ENCODE assay signal across 10 mouse cellular contexts in the genomic region with DNA sequence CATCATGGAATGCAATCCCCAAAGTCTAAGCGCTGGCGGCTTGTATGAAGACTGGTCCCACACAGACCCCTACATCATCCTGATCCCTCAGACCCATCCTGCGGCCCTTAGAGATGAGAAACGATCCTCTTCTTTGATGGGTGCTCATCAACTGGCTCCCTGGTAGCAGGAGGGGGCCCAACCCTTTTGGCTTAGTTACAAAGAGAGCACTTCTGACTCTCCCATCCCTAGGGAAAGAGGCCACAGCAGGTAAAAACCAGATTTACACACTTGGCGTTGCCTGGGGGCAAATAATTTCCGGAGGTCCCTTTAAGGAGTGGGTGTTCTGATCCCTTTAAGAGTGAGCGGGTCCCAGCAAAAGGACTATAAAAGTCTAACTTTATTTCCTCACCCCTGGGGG. TPM values are rescaled to one million over a fixed set of nuclear protein-coding genes. Genes with fewer than 3 reads are reported as not detected.
DNase-seq lines count a peak whose midpoint lies in the region; ATAC-seq lines count a peak whose summit lies in the region.
"Had no signal": no experiment of that assay in that cellular context is flagged by ENCODE, and none has a peak within 500 bp of the region (broad histone marks: within the 10 kb centered on the region; RNA-seq: fewer than 3 reads in every experiment).

No protein-coding gene starts in this region.

- H3K36me3 ChIP-seq in liver, embryonic 11.5 days (ENCODE audit: control insufficient read depth, insufficient read depth, low read length), result no peaks in the 10 kb centered on the region
- H3K36me3 ChIP-seq in embryonic facial prominence, embryonic 15.5 days, result no peaks in the 10 kb centered on the region
- no peaks in the 10 kb centered on the region for H3K36me3 ChIP-seq in intestine, embryonic 16.5 days (ENCODE audit: control insufficient read depth, insufficient read depth, low read length)
- H3K36me3 ChIP-seq in neural tube, embryonic 13.5 days, result no peaks in the 10 kb centered on the region

- peaks cover 31% of the 10 kb centered on the region for H3K4me1 ChIP-seq in liver, embryonic 11.5 days (replicated peaks; ENCODE audit: control insufficient read depth, insufficient read depth, low read length)
- H3K4me1 ChIP-seq in embryonic facial prominence, embryonic 15.5 days, result peaks cover 39% of the 10 kb centered on the region
- peaks cover 10% of the 10 kb centered on the region for H3K4me1 ChIP-seq in intestine, embryonic 16.5 days (ENCODE audit: control insufficient read depth, insufficient read depth, low read length)
- H3K4me1 ChIP-seq in neural tube, embryonic 13.5 days (replicated peaks), result peaks cover 43% of the 10 kb centered on the region

- H3K27me3 ChIP-seq in liver, embryonic 11.5 days (replicated peaks; ENCODE audit: control insufficient read depth, insufficient read depth, low read length), result peaks cover 77% of the 10 kb centered on the region
- H3K27me3 ChIP-seq in embryonic facial prominence, embryonic 15.5 days, result peaks cover 79% of the 10 kb centered on the region
- peaks cover 53% of the 10 kb centered on the region for H3K27me3 ChIP-seq in intestine, embryonic 16.5 days (replicated peaks; ENCODE audit: control insufficient read depth, insufficient read depth, low read length)
- H3K27me3 ChIP-seq in neural tube, embryonic 13.5 days, result peaks cover 82% of the 10 kb centered on the region

- no peak for ATAC-seq in liver, embryonic 11.5 days (replicated peaks; ENCODE audit: low FRiP score)
- ATAC-seq in embryonic facial prominence, embryonic 15.5 days (ENCODE audit: insufficient number of reproducible peaks, low FRiP score, low TSS enrichment, low read depth), result no peak
- no peak for ATAC-seq in intestine, embryonic 16.5 days
- no peak for ATAC-seq in neural tube, embryonic 13.5 days (ENCODE audit: low read depth)

- H3K27ac ChIP-seq in liver, embryonic 11.5 days (ENCODE audit: low read depth, low read length), result no peak overlapping the region
- no peak overlapping the region for H3K27ac ChIP-seq in embryonic facial prominence, embryonic 15.5 days (replicated peaks)
- no peak overlapping the region for H3K27ac ChIP-seq in intestine, embryonic 16.5 days (ENCODE audit: low read length)
- no peak overlapping the region for H3K27ac ChIP-seq in neural tube, embryonic 13.5 days (replicated peaks)

- DNase-seq in liver, embryonic 11.5 days (ENCODE audit: low spot score), result no peak
- DNase-seq in liver, result no peak
- DNase-seq in T-cell, adult 2 months (ENCODE audit: low spot score), result no peak
- DNase-seq in thymus, postnatal 25 days, result no peak
- no peak for DNase-seq in frontal cortex, postnatal 14 days (ENCODE audit: low spot score in 2 of 2)
- DNase-seq: adrenal gland, adult 8-10 months; gastrocnemius, postnatal 14 days had no signal

- H3K9ac ChIP-seq in liver, embryonic 11.5 days (ENCODE audit: low read depth, low read length), result no peak overlapping the region
- H3K9ac ChIP-seq in embryonic facial prominence, embryonic 15.5 days, result no peak overlapping the region
- H3K9ac ChIP-seq in intestine, embryonic 16.5 days (ENCODE audit: low read depth, low read length), result no peak overlapping the region
- peak overlapping the region; percentile 59; the same call in 1 of the 2 replicates for H3K9ac ChIP-seq in neural tube, embryonic 13.5 days

- WGBS in liver, embryonic 11.5 days, result 7% methylated on average over 7 of the region's 7 CpGs
- WGBS in embryonic facial prominence, embryonic 15.5 days, result 2% methylated on average over 7 of the region's 7 CpGs
- WGBS in intestine, embryonic 16.5 days, result 6% methylated on average over 7 of the region's 7 CpGs
- 3% methylated on average over 7 of the region's 7 CpGs for WGBS in neural tube, embryonic 13.5 days

- H3K4me2 ChIP-seq in liver, embryonic 11.5 days, result peak overlapping the region; percentile 77
- peak overlapping the region; percentile 93 for H3K4me2 ChIP-seq in embryonic facial prominence, embryonic 15.5 days (replicated peaks)
- peak overlapping the region; percentile 59 for H3K4me2 ChIP-seq in intestine, embryonic 16.5 days (ENCODE audit: low read depth, low read length)
- H3K4me2 ChIP-seq in neural tube, embryonic 13.5 days, result peak overlapping the region; percentile 63

- H3K9me3 ChIP-seq in liver, embryonic 11.5 days (ENCODE audit: control insufficient read depth, low read length), result no peaks in the 10 kb centered on the region
- no peaks in the 10 kb centered on the region for H3K9me3 ChIP-seq in embryonic facial prominence, embryonic 15.5 days (replicated peaks)
- no peaks in the 10 kb centered on the region for H3K9me3 ChIP-seq in intestine, embryonic 16.5 days (ENCODE audit: control insufficient read depth, low read length)
- no peaks in the 10 kb centered on the region for H3K9me3 ChIP-seq in neural tube, embryonic 13.5 days

- H3K4me3 ChIP-seq in liver, embryonic 11.5 days (ENCODE audit: low read depth, low read length), result peak overlapping the region; percentile 48
- H3K4me3 ChIP-seq in embryonic facial prominence, embryonic 15.5 days (replicated peaks), result peak overlapping the region; percentile 53
- H3K4me3 ChIP-seq in intestine, embryonic 16.5 days (ENCODE audit: low read length), result no peak overlapping the region; the same call in 1 of the 2 replicates
- H3K4me3 ChIP-seq in neural tube, embryonic 13.5 days, result peak overlapping the region; percentile 35

RNA-seq across cellular contexts. Expression of a gene that starts 2.8 kb away (rescaled TPM):
- 1.7 and 1.9 TPM in 2 replicates for polyA plus RNA-seq in liver, embryonic 11.5 days (2014; fragmentation: Nextera tagmentation; extraction: Ambion mirVana)
- 5.9 and 7.0 TPM in 2 replicates for polyA plus RNA-seq in embryonic facial prominence, embryonic 15.5 days (2015; fragmentation: Nextera tagmentation; extraction: Ambion mirVana)
- 3.6 and 4.9 TPM in 2 replicates for polyA plus RNA-seq in intestine, embryonic 16.5 days (2015; fragmentation: Nextera tagmentation; extraction: Ambion mirVana)
- 5.4 TPM in 2 replicates for polyA plus RNA-seq in neural tube, embryonic 13.5 days (2015; fragmentation: Nextera tagmentation; extraction: Ambion mirVana)

RNA-seq across cellular contexts. Expression of a gene that starts 28.9 kb away (rescaled TPM):
- 15.4 and 16.4 TPM in 2 replicates for polyA plus RNA-seq in liver, embryonic 11.5 days (2014; fragmentation: Nextera tagmentation; extraction: Ambion mirVana)
- polyA plus RNA-seq in embryonic facial prominence, embryonic 15.5 days (2015; fragmentation: Nextera tagmentation; extraction: Ambion mirVana), result 49.0 and 50.4 TPM in 2 replicates
- 16.1 and 16.6 TPM in 2 replicates for polyA plus RNA-seq in intestine, embryonic 16.5 days (2015; fragmentation: Nextera tagmentation; extraction: Ambion mirVana)
- polyA plus RNA-seq in neural tube, embryonic 13.5 days (2015; fragmentation: Nextera tagmentation; extraction: Ambion mirVana), result 10.4 TPM in 2 replicates

RNA-seq across cellular contexts. Expression of a gene that starts 35.6 kb away (rescaled TPM):
- 41.3 and 48.6 TPM in 2 replicates for polyA plus RNA-seq in liver, embryonic 11.5 days (2014; fragmentation: Nextera tagmentation; extraction: Ambion mirVana)
- polyA plus RNA-seq in embryonic facial prominence, embryonic 15.5 days (2015; fragmentation: Nextera tagmentation; extraction: Ambion mirVana), result 65.9 and 69.2 TPM in 2 replicates
- 41.9 and 51.3 TPM in 2 replicates for polyA plus RNA-seq in intestine, embryonic 16.5 days (2015; fragmentation: Nextera tagmentation; extraction: Ambion mirVana)
- polyA plus RNA-seq in neural tube, embryonic 13.5 days (2015; fragmentation: Nextera tagmentation; extraction: Ambion mirVana), result 47.7 and 48.5 TPM in 2 replicates
